Mouse (Mus musculus) myocyte (in vitro differentiated cells): ENCODE measurements around the gene Eps8.

Source experiments
- E2F4 ChIP-seq: IDR thresholded peaks from one replicate; pipeline ENCODE4 v1.6.1; 2011; ENCODE audit warnings: mild to moderate bottlenecking, control low read depth, moderate library complexity; ENCODE audit not compliant: insufficient read depth
- POLR2A ChIP-seq: IDR thresholded peaks from one replicate; pipeline ENCODE4 v1.6.1; 2011; ENCODE audit warnings: low read depth, mild to moderate bottlenecking, control low read depth, moderate library complexity; ENCODE audit not compliant: insufficient read length
- POLR2AphosphoS2 ChIP-seq: IDR thresholded peaks from one replicate; pipeline ENCODE4 v1.6.1; 2011; ENCODE audit warnings: low read depth, control low read depth; ENCODE audit not compliant: insufficient read length
- TCF12 ChIP-seq: IDR thresholded peaks from one replicate; pipeline ENCODE4 v1.6.1; 2011; ENCODE audit warnings: mild to moderate bottlenecking, control low read depth; ENCODE audit not compliant: poor library complexity, insufficient read depth, severe bottlenecking
- USF1 ChIP-seq: IDR thresholded peaks from one replicate; pipeline ENCODE4 v1.6.1; 2011; ENCODE audit warnings: low read depth, mild to moderate bottlenecking, control low read depth, moderate library complexity

DNA sequence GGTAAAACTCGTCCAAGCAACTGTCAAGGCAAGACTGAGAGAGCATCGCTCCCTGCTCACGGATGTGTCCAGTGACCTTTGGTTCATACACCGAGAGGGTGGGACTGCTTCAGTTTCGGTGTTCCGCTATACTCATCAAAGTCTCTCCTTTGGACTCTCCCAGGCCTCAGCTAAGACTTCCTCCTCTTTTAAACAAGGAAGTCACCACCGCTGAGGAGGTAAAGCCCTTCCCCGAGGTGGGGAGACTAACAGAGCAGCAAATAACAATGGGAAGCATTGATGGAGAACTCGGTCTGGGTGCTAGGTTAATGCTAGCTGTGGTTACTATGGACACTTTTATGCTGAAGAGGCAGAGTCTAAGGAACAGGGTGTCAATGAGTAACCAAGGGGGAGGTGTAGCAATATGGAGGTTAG lies 84.0 kb downstream of the Eps8 start:
- TF ChIP-seq POLR2AphosphoS2: no peak
- no peak for TF ChIP-seq USF1
- TF ChIP-seq POLR2A: no peak
- no peak for TF ChIP-seq TCF12
- no peak for TF ChIP-seq E2F4
